Comparison of ENCODE assay signal across 9 mouse cellular contexts in the genomic region with DNA sequence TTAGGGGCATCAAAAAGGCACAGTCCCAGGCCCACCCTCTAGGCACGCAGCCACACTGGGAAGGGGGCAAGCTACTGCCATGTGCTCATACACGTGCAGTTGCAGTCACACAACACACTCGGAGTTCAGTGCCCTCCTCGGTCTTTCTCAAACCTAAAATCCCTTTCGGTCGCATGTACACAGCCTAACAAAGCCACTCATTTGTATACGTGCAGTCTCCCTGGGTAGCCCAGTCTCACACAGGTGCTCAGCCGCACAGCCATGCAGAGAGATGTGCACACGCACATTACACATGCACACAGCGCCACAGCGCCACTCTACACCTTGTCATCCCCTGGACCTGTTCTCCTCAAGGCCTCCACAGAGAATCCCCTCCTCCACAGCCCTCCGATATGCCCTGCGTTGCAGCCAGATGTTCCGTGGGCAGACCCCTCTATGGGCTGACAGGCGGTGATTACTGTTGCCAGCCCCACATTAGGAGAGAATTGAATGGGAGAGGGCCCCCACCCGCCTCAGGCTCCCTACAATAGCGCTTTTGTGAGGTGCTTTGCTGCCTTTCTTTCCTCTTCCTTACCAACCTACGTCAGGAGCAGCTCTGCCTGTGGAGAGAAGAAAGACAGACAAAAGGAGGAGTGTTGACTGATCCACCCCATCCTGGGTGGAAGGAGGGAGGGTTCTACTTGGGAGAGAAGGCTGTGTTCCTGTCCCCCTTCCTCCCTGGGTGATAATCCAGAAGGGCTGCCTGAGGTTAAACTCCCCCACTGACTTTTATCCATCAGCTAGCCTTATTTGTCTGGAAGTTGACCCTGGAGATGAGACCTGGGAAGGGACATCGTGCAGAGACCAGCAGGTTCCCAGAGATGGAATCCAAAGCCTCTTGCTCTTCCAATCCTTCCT. TPM values are rescaled to one million over a fixed set of nuclear protein-coding genes. Genes with fewer than 3 reads are reported as not detected.
DNase-seq lines count a peak whose midpoint lies in the region; ATAC-seq lines count a peak whose summit lies in the region.
"Had no signal": no experiment of that assay in that cellular context is flagged by ENCODE, and none has a peak within 500 bp of the region (broad histone marks: within the 10 kb centered on the region; RNA-seq: fewer than 3 reads in every experiment).

No protein-coding gene starts in this region.

- peak overlapping the region; percentile 59; the same call in 1 of the 2 replicates for H3K9ac ChIP-seq in kidney, embryonic 16.5 days (replicated peaks; ENCODE audit: low read length)
- peak overlapping the region; percentile 33; the same call in 1 of the 2 replicates for H3K9ac ChIP-seq in embryonic facial prominence, embryonic 12.5 days
- peak overlapping the region; percentile 25 for H3K9ac ChIP-seq in intestine, embryonic 14.5 days (ENCODE audit: low read length)
- H3K9ac ChIP-seq in stomach, embryonic 15.5 days: no peak overlapping the region

- H3K4me2 ChIP-seq in kidney, embryonic 16.5 days (replicated peaks; ENCODE audit: low read depth, low read length): peak overlapping the region; percentile 55
- peak overlapping the region; percentile 57 for H3K4me2 ChIP-seq in embryonic facial prominence, embryonic 12.5 days (replicated peaks)
- peak overlapping the region; percentile 69 for H3K4me2 ChIP-seq in intestine, embryonic 14.5 days (ENCODE audit: low read length)
- H3K4me2 ChIP-seq in stomach, embryonic 15.5 days: peak overlapping the region; percentile 52

- no peaks in the 10 kb centered on the region for H3K27me3 ChIP-seq in kidney, embryonic 16.5 days (ENCODE audit: insufficient read depth, low read length)
- no peaks in the 10 kb centered on the region for H3K27me3 ChIP-seq in embryonic facial prominence, embryonic 12.5 days
- no peaks in the 10 kb centered on the region for H3K27me3 ChIP-seq in intestine, embryonic 14.5 days (replicated peaks; ENCODE audit: control insufficient read depth, insufficient read depth, low read length)
- H3K27me3 ChIP-seq in stomach, embryonic 15.5 days (replicated peaks): no peaks in the 10 kb centered on the region

- no peak for ATAC-seq in kidney, embryonic 16.5 days (ENCODE audit: low FRiP score, low TSS enrichment)
- ATAC-seq in embryonic facial prominence, embryonic 12.5 days (ENCODE audit: insufficient number of reproducible peaks, insufficient read depth, low FRiP score, low TSS enrichment): peak; percentile 30
- no peak for ATAC-seq in intestine, embryonic 14.5 days (replicated peaks; ENCODE audit: low FRiP score, low TSS enrichment, low read depth)
- no peak for ATAC-seq in stomach, embryonic 15.5 days (ENCODE audit: insufficient read depth, low FRiP score, low read depth)
- ATAC-seq in inflammation-experienced regulatory T-cells, adult 6 months: no peak

- peak overlapping the region; percentile 85; the same call in 1 of the 2 replicates for H3K27ac ChIP-seq in kidney, embryonic 16.5 days (ENCODE audit: low read length)
- peak overlapping the region; percentile 95 for H3K27ac ChIP-seq in embryonic facial prominence, embryonic 12.5 days
- peak overlapping the region; percentile 98 for H3K27ac ChIP-seq in intestine, embryonic 14.5 days (ENCODE audit: low read depth)
- H3K27ac ChIP-seq in stomach, embryonic 15.5 days: peak overlapping the region; percentile 94; the same call in 1 of the 2 replicates

- H3K4me1 ChIP-seq in kidney, embryonic 16.5 days (ENCODE audit: insufficient read depth, low read length): peaks cover 46% of the 10 kb centered on the region
- H3K4me1 ChIP-seq in embryonic facial prominence, embryonic 12.5 days: peaks cover 53% of the 10 kb centered on the region
- peaks cover 39% of the 10 kb centered on the region for H3K4me1 ChIP-seq in intestine, embryonic 14.5 days (replicated peaks; ENCODE audit: control insufficient read depth, insufficient read depth, low read length)
- H3K4me1 ChIP-seq in stomach, embryonic 15.5 days: peaks cover 30% of the 10 kb centered on the region

- H3K36me3 ChIP-seq in kidney, embryonic 16.5 days (ENCODE audit: insufficient read depth, low read length): no peaks in the 10 kb centered on the region
- peaks cover 3% of the 10 kb centered on the region; the same call in 1 of the 2 replicates for H3K36me3 ChIP-seq in embryonic facial prominence, embryonic 12.5 days
- no peaks in the 10 kb centered on the region for H3K36me3 ChIP-seq in intestine, embryonic 14.5 days (ENCODE audit: control insufficient read depth, insufficient read depth, low read length)
- 0 out of 2 replicates have a peak, but pooled peaks cover 6% of the 10 kb centered on the region for H3K36me3 ChIP-seq in stomach, embryonic 15.5 days

- WGBS in kidney, embryonic 16.5 days: 39% methylated on average over 19 of the region's 19 CpGs
- 14% methylated on average over 19 of the region's 19 CpGs for WGBS in embryonic facial prominence, embryonic 12.5 days
- 47% methylated on average over 18 of the region's 19 CpGs for WGBS in intestine, embryonic 14.5 days
- 42% methylated on average over 19 of the region's 19 CpGs for WGBS in stomach, embryonic 15.5 days

- peak overlapping the region; percentile 27 for H3K4me3 ChIP-seq in kidney, embryonic 16.5 days (ENCODE audit: low read length)
- H3K4me3 ChIP-seq in embryonic facial prominence, embryonic 12.5 days: 0 out of 2 replicates have a peak overlapping the region, but pooled peaks have one; percentile 13
- H3K4me3 ChIP-seq in intestine, embryonic 14.5 days (ENCODE audit: low read depth, low read length): peak overlapping the region; percentile 7; the same call in 1 of the 2 replicates
- H3K4me3 ChIP-seq in stomach, embryonic 15.5 days (replicated peaks): peak overlapping the region; percentile 19; the same call in 1 of the 2 replicates

- DNase-seq in kidney, adult 8-10 months: no peak
- peak; percentile 60 for DNase-seq in intestine, embryonic 14.5 days (ENCODE audit: low spot score)
- DNase-seq in lung, postnatal 10 days: peak; percentile 61
- no peak for DNase-seq in kidney, postnatal 14 days

- H3K9me3 ChIP-seq in kidney, embryonic 16.5 days (ENCODE audit: low read length): no peaks in the 10 kb centered on the region
- no peaks in the 10 kb centered on the region for H3K9me3 ChIP-seq in embryonic facial prominence, embryonic 12.5 days
- no peaks in the 10 kb centered on the region for H3K9me3 ChIP-seq in intestine, embryonic 14.5 days (ENCODE audit: control insufficient read depth, low read length)
- no peaks in the 10 kb centered on the region for H3K9me3 ChIP-seq in stomach, embryonic 15.5 days

RNA-seq across cellular contexts. Expression of a gene that starts 3.8 kb away (rescaled TPM):
- 62.0 and 63.8 TPM in 2 replicates for polyA plus RNA-seq in kidney, embryonic 16.5 days (2015; fragmentation: Nextera tagmentation; extraction: Ambion mirVana)
- polyA plus RNA-seq in embryonic facial prominence, embryonic 12.5 days (2016; fragmentation: Nextera tagmentation; extraction: Ambion mirVana): 34.9 and 36.9 TPM in 2 replicates
- 66.6 and 79.3 TPM in 2 replicates for polyA plus RNA-seq in intestine, embryonic 14.5 days (2014; fragmentation: Nextera tagmentation; extraction: Ambion mirVana)
- 49.2 and 52.1 TPM in 2 replicates for polyA plus RNA-seq in stomach, embryonic 15.5 days (2015; fragmentation: Nextera tagmentation; extraction: Ambion mirVana)
- polyA plus RNA-seq in inflammation-experienced regulatory T-cells, adult 6 months (2017; shearing (Covaris generic)): under 1 TPM; 0.20 to 0.93 (median 0.50) TPM

RNA-seq across cellular contexts. Expression of a gene that starts 5.1 kb away (rescaled TPM):
- not detected in 2 replicates for polyA plus RNA-seq in kidney, embryonic 16.5 days (2015; fragmentation: Nextera tagmentation; extraction: Ambion mirVana)
- not detected in 2 replicates for polyA plus RNA-seq in embryonic facial prominence, embryonic 12.5 days (2016; fragmentation: Nextera tagmentation; extraction: Ambion mirVana)
- not detected in 2 replicates for polyA plus RNA-seq in intestine, embryonic 14.5 days (2014; fragmentation: Nextera tagmentation; extraction: Ambion mirVana)
- not detected in 2 replicates for polyA plus RNA-seq in stomach, embryonic 15.5 days (2015; fragmentation: Nextera tagmentation; extraction: Ambion mirVana)
- not detected for polyA plus RNA-seq in inflammation-experienced regulatory T-cells, adult 6 months (2017; shearing (Covaris generic))
- polyA plus RNA-seq: liver, adult 2 months had no signal

RNA-seq across cellular contexts. Expression of a gene that starts 57.3 kb away (rescaled TPM):
- 10.3 and 11.3 TPM in 2 replicates for polyA plus RNA-seq in kidney, embryonic 16.5 days (2015; fragmentation: Nextera tagmentation; extraction: Ambion mirVana)
- 12.6 and 13.1 TPM in 2 replicates for polyA plus RNA-seq in embryonic facial prominence, embryonic 12.5 days (2016; fragmentation: Nextera tagmentation; extraction: Ambion mirVana)
- polyA plus RNA-seq in intestine, embryonic 14.5 days (2014; fragmentation: Nextera tagmentation; extraction: Ambion mirVana): 14.4 and 15.8 TPM in 2 replicates
- 10.1 and 11.1 TPM in 2 replicates for polyA plus RNA-seq in stomach, embryonic 15.5 days (2015; fragmentation: Nextera tagmentation; extraction: Ambion mirVana)
- 10 to 100 TPM; 28.8 to 71.0 (median 34.9) TPM for polyA plus RNA-seq in inflammation-experienced regulatory T-cells, adult 6 months (2017; shearing (Covaris generic))

Comparison
In these comparisons a context has a peak if more than half of its experiments do, and no peak if none do; other contexts are left out.
1. DNase-seq: peak in intestine, embryonic 14.5 days (single experiment) and lung, postnatal 10 days (single experiment); none in kidney, adult 8-10 months (0 of 2) and kidney, postnatal 14 days (single experiment).
2. RNA of a gene that starts 3.8 kb away (polyA plus RNA-seq): 66.6 to 79.3 TPM in intestine, embryonic 14.5 days, 62.0 to 63.8 TPM in kidney, embryonic 16.5 days, 49.2 to 52.1 TPM in stomach, embryonic 15.5 days and 34.9 to 36.9 TPM in embryonic facial prominence, embryonic 12.5 days; 0.20 to 0.93 TPM in inflammation-experienced regulatory T-cells, adult 6 months; every median in the first group is over 10 times any median in the second.
3. Peak in every context shown above with its lines, with median percentiles within 50 percentile points of each other: H3K27ac ChIP-seq, H3K4me2 ChIP-seq and H3K4me3 ChIP-seq.